Mouse (Mus musculus): ENCODE data around the gene Morc1.

Morc1 gene

DNA sequence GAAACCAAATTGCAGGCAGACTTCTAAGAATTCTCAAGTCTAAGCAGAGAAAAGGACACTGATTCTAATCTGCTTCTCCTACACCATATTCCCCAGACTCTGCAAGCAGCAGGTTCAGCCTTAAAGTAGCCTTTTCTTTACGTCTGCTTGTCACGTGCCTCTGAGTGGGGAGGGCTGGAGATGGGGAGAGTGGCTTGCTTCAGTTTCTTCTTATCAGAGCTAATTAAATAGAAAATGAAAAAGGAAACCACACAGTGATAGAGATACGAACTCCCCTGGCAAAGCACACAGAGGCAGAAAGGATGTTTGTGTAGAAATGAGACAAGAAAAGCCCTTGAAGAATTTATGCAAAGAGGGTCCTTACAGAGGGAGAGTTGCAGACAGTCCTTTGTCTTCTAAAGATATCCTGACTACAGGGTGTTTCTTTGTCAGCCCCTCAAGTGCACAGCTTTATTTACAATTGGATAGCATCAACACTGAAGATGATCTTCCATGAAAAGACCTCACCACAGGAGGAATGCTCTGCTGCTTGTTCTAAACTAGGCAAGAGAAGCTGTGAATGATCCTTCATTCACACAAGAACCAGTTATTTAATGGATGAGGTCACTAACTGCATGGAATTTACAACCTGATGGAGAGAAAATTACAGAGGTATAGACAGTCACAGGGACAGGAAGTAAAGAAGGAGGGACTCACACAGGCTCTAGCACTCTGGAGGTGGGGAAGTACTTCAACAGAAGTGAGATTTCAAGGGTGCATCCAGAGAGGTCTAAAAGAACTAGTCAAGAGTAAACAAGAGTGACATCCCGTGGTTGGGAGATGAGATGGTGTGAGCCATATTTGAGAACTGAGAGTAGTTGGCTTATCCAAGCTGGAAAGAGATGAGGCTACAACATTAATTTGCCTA lies 44.1 kb downstream of the Morc1 start:
- DNase-seq = no peak

DNA sequence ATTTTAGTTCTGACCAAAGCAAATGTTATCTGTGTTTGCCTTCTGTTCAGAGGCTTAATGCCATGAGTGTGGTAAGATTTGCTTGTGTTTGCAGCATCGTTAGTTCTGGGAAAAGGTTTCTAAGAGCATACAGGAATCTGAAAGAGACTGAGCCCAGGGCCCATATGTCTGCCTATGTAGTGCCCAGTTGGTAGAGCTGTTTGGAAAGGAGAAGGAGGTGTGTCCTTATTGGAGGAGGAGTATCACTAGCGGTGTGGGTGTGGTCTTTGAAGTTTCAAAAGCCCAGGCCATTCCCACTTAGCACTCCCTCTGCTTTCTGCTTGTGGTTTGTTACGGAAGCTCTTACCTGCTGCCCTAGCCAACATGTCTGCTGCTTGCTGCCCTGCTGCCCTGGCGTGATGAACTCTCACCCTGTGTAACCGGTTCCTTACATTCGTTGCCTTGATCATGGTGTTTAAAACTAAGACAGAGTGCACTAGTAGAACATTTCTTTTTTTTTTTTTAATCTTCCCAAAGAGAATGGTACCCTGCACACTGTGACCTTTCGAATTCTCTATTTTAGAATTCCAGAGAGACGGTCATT lies 48.3 kb downstream of the Morc1 start:
- no peak for DNase-seq

DNA sequence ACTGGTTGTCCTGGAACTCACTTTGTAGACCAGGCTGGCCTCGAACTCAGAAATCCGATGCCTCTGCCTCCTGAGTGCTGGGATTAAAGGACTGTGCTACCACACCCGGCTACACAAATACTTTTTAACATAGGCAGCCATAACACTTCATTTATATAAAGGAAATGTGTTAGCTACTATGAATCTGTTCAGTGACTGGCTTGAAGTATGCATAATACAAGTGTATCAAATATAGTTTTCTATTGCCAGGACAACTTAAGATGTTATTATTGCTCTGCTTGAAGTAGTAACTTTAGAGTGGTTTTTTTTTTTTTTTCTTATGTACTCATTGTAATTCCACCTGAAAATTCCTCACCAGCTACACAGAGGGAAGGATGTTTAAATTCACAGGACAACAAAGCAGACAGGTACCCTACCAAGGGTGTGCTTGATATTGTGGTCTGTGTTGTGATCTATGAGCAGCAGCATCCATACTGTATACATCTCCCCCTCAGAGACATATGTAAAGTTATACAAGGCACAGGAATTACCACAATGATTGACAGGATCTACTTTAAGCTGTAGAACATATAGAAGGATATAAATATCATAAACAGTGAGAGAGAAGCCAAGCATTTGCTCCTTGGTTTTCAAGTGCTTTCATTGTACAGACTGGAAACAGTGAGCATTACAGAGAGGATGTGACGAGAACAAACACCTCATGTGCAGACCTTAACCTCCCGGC lies 85.9 kb downstream of the Morc1 start:
- DNase-seq = no peak

DNA sequence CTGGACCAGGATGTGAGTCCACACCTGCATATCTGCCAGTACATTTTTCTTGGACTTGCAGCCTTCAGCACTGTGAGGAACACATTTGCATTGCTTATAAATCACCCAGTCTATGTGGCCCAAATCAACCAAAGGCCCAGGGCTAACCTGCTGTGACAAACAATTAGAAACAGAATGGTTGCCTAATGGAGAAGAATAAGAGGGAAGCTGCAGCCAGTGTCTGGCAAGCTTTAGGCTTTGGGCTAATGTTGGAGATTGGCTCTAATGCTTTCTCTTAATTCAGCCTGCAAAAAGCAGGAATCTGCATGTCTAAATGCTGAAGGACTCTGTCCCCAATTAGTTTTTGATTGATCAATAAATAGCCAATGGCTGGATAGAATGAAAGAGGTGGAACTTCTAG lies 88.5 kb downstream of the Morc1 start:
- DNase-seq = no peak

DNA sequence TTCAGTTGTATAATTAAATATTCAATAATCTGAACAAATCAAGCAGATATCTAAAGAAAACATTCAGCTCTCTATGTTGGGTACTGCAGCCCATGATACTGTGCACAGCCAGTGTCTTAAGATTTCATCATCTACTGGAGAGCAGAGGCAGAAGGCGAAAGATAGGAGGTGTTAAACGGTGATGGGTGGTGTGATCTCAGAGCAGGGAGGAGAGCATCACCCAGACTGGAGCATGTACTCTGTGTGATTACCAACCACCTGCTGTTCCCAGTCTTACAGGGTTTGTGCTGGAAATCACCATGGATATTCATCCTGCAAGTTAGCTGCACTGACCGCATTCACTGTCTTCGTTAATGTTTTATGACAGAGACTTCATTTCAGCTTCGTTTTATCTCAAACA lies 106.1 kb downstream of the Morc1 start:
- DNase-seq = no peak

DNA sequence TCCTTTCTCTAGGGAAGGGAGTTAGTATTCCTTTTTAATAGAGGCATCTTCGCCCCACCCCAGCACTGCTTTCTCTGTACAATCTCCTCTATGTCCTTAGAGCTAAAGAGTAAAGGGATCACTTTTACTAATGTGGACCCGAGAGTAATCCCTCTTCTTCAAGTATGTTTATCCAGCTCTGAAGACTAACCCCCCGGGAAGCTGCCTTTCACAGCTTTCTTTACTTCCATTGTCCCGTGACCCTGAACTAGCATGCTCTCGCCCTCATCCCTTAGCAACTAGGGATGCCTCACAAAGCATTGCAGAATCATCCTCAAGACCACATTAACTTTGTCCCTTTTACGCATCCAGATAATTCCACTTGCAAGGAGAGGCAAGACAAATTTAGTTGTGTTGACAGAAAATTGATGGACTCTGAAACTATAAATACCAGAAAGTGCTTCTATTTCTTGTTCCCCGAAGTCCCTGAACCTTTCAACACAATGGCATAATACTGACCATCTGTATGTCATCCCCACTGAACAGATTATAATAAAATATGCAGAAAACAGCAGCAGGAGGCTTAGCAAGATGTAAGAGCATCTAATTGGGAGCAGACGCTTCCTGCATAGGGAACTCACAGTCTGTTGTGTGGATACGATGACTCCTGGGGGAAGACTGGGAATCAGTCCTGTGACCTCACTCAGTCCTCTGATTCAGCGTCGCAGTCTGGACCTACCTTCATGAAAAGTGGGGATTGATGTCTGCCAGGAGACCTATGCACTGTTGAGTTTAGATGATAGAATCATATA lies 131.4 kb downstream of the Morc1 start:
- no peak for DNase-seq

DNA sequence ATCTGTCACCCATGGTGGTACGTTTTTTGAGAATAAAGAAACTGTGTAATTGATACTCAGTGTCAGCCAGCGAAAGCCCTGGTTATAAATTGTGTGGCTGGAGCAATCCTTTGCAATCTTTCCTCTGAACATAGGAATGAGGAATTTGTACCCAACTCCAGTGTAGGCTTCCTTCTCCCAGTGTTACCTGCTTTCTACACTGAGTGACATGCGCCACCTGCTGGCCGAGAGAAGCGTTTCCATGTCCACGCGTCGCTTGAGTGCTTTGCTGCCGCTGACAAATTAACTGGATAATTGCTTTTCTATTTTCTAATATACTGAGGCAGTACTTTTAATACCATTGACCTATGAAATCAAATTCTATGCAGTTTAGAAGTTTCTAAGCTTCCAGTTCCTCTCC lies 139.3 kb downstream of the Morc1 start:
- DNase-seq = peak; percentile 12 to 24

DNA sequence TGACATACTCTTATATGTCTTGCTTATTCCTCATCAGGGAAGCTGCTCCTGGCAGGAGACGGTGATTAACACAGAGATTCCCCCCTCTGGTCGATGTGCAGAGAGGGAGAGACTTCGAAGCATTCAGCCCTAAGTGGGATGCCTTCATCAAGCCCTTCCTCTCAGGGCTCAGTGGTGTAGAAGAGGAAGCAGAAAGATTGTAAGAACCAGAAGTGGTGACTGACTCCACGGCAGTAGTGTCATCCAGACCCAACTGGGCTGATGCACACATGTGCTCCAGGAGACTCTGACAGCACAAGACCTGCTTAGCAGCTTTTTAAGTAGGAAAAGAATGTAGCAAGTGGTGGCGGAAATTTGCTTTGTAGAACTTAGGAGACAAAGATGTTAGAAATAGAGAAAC lies 143.0 kb downstream of the Morc1 start:
- DNase-seq = no peak

DNA sequence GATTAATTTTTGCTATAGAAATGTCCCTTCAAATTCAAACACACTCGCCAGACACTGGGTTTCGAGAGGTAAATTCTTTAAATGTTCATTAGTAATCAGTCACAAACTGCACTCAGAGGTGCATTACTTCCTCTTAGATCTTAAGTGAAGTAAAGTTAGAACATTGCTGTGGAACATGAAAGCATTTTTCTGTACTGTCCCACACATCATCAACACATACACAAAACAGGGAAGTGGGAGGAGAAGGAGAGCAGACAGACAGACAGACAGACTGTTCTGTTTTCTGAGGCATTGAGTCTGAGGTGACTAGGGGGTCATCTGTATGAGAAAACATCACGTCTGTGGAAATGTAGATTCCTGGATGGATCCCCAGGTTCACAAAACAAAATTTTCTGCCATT lies 143.5 kb downstream of the Morc1 start:
- no peak for DNase-seq

DNA sequence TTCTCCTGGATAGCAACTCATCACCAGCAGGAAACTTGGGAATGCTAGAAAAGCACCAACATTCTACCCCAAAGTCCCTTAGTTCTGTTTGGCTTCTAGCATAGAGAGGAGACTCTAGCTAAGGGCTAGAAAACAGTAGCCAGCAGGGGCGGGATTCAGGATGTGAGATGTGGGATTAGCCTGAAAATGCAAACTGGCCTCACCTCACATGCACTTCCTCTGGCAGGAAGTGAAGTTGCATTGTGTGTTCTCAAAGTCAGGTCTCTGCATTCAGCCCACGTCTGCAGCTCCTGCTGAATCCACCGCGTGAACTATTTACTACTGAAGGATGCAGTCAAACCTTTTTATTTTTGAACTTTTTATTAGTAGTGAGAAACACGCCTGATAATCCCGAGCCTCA lies 154.3 kb downstream of the Morc1 start:
- no peak for DNase-seq

DNA sequence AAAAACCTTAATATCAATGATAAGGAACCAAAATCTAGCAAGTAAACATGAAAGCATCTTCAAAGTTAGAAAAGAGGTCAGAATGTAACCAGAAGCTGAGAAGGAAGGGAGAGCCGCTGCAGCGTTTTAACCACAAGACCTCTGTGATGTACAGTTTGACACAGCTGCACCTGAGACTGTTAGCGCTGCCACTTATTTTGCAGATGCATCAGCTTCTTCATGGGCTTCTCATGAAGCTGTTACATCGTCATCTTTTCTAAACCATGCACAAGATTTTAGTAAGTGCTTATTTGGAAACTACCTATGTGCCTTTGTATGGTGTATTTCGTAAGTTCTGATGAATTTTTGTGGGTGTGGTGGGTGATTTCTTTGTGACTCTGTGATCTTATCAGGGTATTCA lies 163.4 kb downstream of the Morc1 start:
- DNase-seq = no peak

DNA sequence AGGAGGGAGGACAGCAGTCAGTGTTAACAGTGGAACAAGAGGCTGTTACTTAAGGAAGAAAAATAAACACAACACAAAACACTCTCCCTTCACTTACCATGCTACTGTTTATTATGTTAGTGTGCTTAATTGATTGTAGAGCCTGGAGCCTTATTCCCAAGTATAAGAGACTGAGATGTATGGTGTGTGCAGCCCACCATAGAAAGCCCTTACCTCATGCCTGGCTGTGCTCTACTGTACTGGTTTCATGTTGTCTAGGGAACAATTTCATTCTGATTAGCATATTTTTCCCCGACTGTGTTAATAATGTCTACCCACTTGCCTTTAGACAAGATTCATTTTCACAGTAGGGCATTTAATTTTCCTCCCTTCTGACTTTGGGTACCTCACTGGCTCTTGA lies 164.2 kb downstream of the Morc1 start:
- DNase-seq = no peak

DNA sequence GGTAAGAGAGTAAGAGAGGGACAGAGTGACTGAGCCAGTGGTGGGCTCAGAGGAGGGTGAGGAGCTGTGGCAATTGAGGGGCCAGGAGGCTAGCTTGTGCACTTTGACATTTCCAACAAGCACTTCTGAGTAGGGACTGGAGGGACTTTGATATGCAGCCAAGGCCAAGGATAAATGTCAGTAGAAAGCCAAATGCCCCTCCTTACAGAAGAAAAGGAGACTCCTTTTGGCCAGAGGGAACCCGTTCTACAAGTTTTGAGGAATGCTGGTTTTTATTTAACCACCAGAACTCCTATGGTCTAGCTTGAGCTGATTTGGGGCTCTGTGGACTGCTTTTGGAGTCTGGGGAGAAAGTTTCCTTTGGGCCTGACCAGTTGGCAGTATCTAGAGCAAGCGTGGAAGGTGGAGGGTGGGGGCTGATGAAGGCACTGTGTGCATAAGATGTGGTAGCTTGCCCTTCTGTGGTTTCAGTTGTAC lies 172.7 kb downstream of the Morc1 start:
- DNase-seq = no peak

DNA sequence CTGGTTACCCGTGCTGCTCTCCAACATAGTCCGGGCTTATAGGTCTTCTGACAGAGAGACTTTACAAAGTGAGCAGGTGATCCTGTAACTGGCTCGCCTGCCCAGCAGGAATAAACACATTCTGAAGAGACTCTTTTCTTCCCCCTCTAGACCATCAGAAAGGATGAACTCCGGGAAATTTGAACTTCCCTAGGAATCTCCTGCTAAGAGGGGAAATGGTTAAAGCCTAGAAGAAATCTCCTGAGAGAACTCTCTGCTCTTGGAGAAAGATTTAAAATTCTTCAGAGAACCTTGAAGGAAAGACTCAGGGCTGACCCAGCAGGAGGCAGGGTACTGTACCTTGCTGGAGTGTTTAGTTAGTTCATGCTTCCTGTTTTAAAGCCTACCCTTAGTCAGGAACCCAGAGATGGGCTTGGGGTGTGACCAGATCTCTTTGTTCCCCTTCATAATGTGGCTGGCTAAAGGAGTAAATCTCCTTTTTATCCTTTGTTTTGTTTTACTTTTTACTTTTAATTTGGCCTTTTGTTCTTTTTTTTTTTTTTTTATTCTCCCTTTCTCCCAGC lies 175.5 kb downstream of the Morc1 start:
- no peak for DNase-seq

DNA sequence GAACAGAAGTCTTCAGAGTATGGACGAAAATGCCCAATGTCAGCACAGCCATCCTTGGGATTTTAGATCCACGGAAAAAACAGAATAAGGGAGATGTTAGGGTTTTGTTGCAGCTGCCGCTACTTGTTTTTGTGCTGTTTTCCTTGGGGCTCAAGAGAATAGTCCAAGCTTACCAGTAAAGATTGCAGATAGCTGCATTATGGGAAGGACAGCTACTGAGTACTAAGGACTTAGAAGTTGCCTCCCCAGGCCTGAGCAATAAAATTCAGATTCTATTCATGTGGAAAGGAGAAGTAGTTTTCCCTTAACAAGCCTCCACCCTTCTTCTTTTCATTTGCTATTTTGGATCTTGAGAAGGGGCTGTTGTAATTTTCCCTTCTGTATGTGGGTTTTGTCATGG lies 177.2 kb downstream of the Morc1 start:
- DNase-seq = no peak

DNA sequence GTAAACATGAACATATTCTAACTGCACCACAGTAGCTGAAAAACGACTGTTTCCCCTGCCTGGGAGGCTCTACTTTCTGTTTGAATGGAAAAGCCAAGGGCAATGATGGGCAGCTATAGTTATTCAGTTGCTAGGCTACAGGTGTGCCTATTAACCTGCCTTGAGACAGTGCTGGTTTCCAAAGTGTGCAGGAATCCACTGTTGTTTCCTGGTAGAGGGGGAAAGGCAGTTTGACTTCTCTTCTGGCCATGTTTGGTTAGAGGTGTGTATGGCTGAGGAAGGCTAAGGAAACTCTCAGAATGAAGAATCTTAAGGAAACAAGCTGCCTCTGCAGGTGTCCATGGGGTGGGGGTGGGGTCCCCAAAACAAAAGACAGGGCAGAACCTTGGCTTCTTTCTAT lies 179.8 kb downstream of the Morc1 start:
- DNase-seq = no peak

DNA sequence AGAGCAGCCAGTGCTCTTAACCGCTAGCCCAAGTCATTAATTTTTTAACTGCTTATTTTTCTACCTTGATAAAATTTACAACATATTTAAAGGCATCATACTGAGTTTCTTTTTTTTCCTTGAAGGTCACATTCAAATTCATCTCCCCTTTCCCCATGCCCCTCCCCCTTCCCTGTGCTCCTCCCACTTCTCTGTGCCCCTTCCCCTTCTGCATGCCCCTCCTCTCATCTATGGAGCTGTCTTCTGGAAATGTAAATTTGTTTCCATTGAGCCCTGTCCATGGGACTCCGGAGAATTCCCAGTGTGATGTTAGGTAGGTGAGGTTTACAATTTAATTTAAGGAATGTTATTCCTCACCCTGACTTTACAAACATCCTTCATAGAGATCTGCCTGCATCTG lies 180.4 kb downstream of the Morc1 start:
- no peak for DNase-seq

DNA sequence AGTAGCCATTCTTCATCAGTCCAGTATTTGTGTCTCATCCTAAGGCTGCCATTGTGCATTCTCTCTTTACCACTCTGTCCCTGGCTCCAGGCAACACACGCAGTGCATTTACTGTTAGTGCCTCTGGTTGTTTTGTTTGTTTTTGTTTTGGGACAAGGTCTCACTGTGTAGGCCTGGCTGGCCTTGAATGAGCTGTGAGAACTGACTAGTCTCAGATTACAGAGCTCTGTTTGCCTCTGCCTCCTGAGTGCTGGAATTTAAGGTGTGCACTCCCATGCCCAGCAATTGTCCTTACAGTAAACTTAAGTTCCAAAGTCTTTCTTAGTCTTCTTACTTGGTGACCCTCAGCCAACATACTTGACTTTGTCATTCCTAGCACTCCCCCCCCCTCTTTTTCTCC lies 182.7 kb downstream of the Morc1 start:
- no peak for DNase-seq

DNA sequence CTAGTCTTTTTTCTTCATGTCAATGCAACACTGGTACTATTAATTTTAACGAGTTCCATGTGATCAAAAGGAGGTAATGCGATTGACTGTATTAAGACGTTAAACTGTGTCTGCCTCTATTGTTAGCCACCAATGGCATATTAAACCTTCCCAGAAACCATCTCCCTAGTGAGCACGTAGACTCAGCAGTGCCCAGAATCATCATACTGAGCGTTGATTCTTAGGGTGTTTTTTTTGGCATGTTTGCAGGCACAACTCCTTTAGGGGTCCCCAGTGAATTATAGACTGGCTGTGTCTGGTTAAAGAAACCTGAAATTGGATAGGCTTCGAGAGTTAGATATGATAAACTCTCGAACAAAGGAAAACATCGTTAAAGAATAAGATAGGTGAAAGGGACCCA lies 189.5 kb downstream of the Morc1 start:
- DNase-seq = no peak

DNA sequence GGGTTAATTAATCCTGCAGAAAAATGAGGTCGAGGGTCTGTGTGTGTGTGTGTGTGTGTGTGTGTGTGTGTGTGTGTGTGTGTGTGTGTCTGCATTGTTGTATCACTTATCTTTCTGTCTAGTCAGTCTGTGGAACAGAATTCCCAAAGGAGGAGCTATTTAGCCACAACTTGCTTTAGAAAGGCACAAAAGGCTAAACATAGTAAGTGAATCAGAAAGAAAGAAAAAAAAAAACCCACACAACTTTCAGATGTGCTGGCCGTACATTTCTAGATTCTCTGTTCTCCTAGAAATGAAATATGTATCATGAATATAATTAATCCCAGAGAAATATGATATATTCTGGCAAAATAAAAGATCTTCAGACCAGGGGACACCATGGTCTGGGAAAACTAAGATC lies 190.0 kb downstream of the Morc1 start:
- no peak for DNase-seq

DNA sequence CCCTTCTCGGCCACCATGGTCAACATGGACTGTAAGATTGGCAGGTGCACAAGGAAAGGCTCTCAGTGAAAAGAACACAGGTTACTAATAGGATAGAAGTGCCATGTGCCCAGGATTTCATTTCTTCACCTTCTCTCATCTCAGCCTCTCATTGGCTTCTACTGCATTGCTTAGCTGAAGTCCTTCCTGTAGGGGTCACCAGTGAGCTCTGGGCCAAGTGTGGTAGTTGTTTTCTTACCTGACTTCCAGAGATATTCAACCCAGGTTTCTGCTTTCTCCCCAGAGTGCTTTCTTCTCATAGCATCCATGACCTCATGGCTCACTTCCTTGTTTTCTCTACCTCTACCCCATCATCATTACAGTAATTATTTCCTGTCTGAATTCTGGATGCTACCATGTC lies 192.4 kb downstream of the Morc1 start:
- peak in 1 of 2 experiments; percentile 2 for DNase-seq

DNA sequence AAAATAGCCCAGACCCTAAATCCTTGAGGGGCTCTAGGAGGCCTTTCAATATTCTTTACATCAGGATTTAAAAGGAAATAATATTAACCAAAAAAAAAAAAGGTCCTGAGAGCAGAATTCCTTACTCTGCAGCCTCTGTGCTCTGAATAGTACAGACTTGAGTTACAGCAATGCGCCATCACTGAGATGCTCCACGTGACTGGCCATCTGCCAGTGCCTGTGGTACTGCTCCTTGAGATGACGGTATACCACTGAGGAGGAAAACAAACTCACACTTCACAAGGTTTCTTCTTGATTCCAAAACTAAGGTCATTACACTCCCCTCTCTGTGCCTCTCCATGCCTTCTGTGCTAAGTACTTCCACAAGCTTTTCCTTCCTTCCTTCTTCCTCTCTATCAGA lies 195.1 kb downstream of the Morc1 start:
- DNase-seq = no peak

DNA sequence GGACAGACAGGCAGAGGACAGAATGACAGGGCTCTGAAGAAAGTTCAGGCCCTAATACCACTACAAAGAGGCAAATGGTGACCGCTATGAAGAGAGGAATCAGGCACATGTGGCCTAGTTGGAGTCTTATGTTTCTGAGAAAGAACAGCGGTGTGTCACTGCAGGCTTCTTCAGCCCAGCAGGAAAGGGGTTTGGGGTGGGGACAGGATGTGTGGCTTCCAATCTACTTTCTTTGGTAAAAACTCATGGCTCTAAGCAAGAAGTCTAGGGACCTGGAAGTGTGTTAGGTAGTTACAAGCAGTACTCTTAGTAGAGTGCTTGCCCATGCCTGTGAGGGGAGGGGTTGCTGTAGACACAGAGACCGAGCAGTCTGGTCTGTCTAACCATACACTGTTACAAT lies 196.3 kb downstream of the Morc1 start:
- DNase-seq = no peak

All from B cell, adult 2 months (primary cell).